Mouse (Mus musculus): ENCODE measurements around the gene Pitpnm2.
A peak's percentile ranks its signal among the peaks of the same experiment; 100 is the strongest.

- TF ChIP-seq CTCF (IDR thresholded peaks at IDR 0.05; ENCODE audit: low read depth) (peak; percentile 69), EP300 (IDR thresholded peaks at IDR 0.05; ENCODE audit: low read depth) (no peak)
Observed at GRCm38 (mm10) chr5:124111742-124112497, 137.6 kb downstream of the Pitpnm2 start, which contains the start of gene Ogfod2.

Measured in liver, embryonic 14.5 days (tissue).